Mouse (Mus musculus): ENCODE results near the gene Tmem50b. TPM values are rescaled to one million over a fixed set of nuclear protein-coding genes. Genes with fewer than 3 reads are reported as not detected.

Gene Tmem50b
- polyA plus RNA-seq, 1 experiment from 2014 or later, result 41.4 TPM

DNA sequence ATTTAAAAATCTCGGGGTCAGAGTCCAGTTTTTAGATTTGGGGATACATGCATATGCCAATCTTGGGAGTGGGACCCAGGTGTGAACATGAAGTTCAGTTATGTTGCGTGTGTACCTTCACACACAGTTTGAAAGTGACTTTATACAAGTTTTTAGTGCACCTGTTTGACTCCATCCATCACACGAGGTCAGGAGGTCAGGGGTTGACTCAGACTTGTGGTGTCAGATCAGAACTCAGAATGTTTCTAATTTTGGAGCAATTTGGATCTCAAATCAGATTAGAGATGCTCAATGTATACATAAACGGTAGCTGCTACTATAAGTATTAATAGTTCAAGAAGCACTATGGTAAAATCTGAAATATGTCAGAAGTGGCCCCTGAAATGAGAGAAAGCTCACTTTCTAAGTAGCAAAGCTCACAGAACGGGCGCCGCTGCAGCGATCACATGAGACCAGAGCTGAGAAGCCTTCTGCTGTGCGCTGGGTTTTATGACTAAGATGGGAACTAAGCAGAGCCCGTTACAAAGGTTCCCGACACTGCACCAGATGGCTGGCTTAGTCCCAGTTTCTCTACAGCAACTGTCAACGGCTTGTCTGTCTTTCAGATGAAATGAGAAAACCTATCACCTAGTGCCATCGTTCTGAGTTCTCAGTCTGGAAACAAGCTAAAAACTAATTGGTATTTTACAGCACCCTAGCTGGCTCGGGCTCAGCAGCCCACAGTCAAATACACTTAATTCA lies 18.4 kb downstream of the Tmem50b start:
- DNase-seq (ENCODE audit: low spot score), result no peak
- Histone ChIP-seq H3K27me3 (ENCODE audit: low read depth, poor library complexity, severe bottlenecking) (no peaks in the 10 kb centered on the region), H3K4me1 (no peaks in the 10 kb centered on the region), H3K4me3 (no peak overlapping the region), H3K27ac (replicated peaks) (no peak overlapping the region), H3K36me3 (peaks cover 43% of the 10 kb centered on the region), H3K9me3 (replicated peaks) (no peaks in the 10 kb centered on the region)
- 87% methylated on average over 14 of the region's 14 CpGs for WGBS

DNA sequence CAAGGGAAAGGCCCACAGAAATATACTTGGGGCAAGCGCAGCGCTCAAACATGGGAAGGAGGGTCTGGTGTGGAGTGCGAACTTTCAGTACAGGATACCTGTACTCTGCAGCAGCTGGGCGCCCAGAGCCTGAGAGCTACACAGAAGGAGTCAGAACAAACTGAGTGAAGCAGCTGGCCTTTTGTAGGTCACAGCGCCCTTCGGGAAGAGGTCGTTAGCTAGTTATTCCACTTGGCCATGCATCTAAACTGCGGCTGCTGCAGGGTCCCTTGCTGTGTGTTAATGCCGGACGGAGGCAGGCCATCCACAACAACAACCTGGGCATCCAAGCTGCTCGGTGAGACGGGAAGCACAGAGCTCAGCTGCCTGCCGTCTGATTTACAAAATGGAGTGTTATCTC lies 22.4 kb downstream of the Tmem50b start:
- Histone ChIP-seq H3K4me3 (no peak overlapping the region), H3K27ac (replicated peaks) (no peak overlapping the region), H3K4me1 (no peaks in the 10 kb centered on the region), H3K9me3 (replicated peaks) (no peaks in the 10 kb centered on the region), H3K36me3 (peaks cover 23% of the 10 kb centered on the region), H3K27me3 (ENCODE audit: low read depth, poor library complexity, severe bottlenecking) (no peaks in the 10 kb centered on the region)
- 79% methylated on average over 13 of the region's 13 CpGs for WGBS
- DNase-seq (ENCODE audit: low spot score), result no peak

DNA sequence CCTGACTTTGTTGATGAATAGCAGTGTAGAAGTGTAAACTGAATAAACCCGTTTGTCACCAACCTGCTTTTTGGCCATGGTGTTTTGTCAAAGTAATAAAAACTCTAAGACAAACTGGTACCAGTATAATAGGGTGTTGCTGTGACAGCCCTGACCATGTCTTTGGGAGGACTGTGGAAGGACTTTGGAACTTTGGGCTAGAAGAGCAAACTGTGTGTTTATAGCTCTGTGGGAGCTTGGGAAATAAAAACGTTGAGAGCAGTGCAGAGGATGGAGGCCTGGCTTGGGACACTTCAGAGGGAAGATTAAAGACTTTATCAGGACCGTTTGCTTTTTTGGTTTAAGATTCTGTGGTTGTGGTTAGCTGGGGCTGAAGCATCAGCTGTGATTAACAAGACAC lies 26.5 kb downstream of the Tmem50b start:
- no peak for DNase-seq (ENCODE audit: low spot score)
- Histone ChIP-seq H3K4me3 (no peak overlapping the region), H3K9me3 (replicated peaks) (no peaks in the 10 kb centered on the region), H3K36me3 (0 out of 2 replicates have a peak, but pooled peaks cover 3% of the 10 kb centered on the region), H3K27ac (replicated peaks) (no peak overlapping the region), H3K4me1 (no peaks in the 10 kb centered on the region), H3K27me3 (ENCODE audit: low read depth, poor library complexity, severe bottlenecking) (no peaks in the 10 kb centered on the region)
- 71% methylated on average over 3 of the region's 3 CpGs for WGBS

DNA sequence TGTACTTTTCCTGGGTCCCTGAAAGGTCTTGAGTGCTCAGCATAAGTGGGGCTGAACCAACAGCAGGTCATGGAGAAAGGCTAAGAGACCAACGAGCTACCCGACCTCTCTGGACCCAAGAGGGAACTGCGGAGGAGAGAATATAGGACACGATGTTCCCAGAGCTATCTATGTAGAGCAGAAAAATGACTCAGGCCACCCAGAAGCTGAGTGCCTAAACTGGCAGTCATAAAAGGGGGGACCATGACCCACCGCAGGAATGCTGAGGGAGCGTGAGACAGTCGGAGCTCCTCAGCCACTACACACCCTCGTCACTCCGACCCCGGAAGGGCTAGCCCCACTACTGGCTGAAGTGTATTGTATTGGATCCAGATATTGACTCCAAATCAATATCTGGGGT lies 28.6 kb downstream of the Tmem50b start:
- Histone ChIP-seq H3K27ac (replicated peaks) (no peak overlapping the region), H3K9me3 (replicated peaks) (no peaks in the 10 kb centered on the region), H3K4me3 (no peak overlapping the region), H3K36me3 (peaks cover 5% of the 10 kb centered on the region; the same call in 1 of the 2 replicates), H3K4me1 (no peaks in the 10 kb centered on the region), H3K27me3 (ENCODE audit: low read depth, poor library complexity, severe bottlenecking) (no peaks in the 10 kb centered on the region)
- WGBS, result 89% methylated on average over 10 of the region's 10 CpGs
- no peak for DNase-seq (ENCODE audit: low spot score)

DNA sequence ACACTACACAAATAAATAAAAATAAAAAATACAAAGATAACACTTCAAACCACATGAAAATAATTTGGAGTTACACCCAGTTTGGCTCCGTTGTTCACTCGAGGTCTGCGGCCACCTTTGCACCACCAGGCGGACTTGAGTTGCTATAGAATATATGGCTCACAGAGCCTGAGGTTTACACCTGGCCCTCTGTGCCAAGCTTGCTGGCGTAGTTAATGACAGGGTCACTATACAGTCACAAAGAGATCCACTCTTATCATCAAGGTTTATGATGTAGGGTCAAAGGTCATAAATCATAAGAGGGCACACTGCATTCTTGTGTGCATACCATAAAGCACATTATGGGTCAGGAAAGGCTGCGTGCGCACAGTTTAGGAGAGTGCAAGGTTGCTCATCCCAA lies 31.6 kb downstream of the Tmem50b start:
- Histone ChIP-seq H3K27ac (replicated peaks) (no peak overlapping the region), H3K36me3 (peaks cover 27% of the 10 kb centered on the region), H3K9me3 (replicated peaks) (no peaks in the 10 kb centered on the region), H3K4me3 (no peak overlapping the region), H3K4me1 (no peaks in the 10 kb centered on the region), H3K27me3 (ENCODE audit: low read depth, poor library complexity, severe bottlenecking) (no peaks in the 10 kb centered on the region)
- no peak for DNase-seq (ENCODE audit: low spot score)
- 95% methylated on average over 7 of the region's 7 CpGs for WGBS

DNA sequence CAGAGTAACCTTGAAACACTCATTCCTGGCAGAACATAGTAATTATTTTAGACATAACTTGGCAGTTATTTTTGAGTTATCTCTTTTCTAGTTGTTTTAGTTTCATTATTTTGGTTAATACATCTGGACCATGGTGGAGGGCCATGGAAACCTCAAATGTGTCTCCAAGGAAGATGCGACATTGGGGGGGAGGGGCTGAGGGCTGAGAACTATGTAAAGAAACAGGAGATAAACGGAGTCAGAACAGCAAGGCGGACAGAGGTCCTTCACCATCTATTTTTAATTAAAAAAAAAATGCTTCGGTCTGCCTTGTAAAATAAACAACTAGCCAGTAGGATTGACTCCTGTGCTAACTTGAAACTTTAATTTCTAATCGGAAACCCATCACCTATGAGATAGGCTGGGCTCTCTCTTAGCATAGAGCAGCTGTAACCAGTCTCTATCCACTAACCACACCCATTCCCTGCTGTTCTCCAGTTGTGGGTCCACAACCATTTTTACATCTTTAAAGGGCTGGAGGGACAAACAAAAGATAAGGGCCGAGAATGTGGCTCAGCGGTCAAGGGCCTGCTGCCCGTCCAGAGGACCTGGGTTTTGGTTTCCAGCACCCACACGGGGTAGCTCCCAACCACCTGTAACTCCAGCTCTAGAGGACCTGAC lies 32.2 kb downstream of the Tmem50b start:
- no peak for DNase-seq (ENCODE audit: low spot score)
- no peak overlapping the region for H3K27ac ChIP-seq (replicated peaks)
- H3K4me1 ChIP-seq, result no peaks in the 10 kb centered on the region
- H3K4me3 ChIP-seq, result no peak overlapping the region
- H3K36me3 ChIP-seq, result peaks cover 29% of the 10 kb centered on the region
- no peaks in the 10 kb centered on the region for H3K9me3 ChIP-seq (replicated peaks)
- no peaks in the 10 kb centered on the region for H3K27me3 ChIP-seq (ENCODE audit: low read depth, poor library complexity, severe bottlenecking)
- 75% methylated on average over 9 of the region's 9 CpGs for WGBS

DNA sequence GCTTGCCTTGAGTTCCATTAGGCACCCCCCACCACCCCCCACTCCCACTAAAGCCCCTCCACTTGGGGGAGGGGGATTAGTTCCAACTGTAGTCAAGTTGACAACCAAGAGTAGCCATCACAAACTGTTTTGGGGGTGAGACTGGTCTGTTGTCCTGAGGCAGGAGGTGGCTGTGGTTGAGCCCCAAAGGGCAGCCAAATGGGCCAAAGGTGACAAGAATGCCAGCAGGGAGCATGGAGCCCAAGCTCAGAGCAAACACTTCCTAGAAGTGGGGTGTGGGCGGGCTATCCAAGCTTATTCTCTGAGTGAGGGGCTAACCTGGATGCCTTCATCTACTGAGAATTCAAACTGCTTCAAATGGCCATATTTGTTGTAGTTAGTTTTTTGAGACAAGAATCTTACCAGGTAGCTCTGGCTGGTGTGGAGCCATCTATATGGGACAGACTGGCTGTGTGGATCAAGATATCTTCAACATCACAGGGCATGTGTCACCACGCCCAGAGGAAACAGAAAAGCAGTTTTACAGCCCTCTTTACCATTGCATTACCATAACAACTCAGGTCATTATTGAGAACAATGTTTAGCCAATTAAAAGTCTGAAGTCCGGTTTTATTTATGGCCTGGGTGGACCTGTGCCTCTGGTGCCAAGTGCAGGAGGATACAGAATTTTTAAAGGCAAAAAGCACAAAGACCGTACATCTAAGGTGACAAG lies 32.9 kb downstream of the Tmem50b start:
- Histone ChIP-seq H3K4me1 (no peaks in the 10 kb centered on the region), H3K36me3 (peaks cover 34% of the 10 kb centered on the region), H3K27me3 (ENCODE audit: low read depth, poor library complexity, severe bottlenecking) (no peaks in the 10 kb centered on the region), H3K9me3 (replicated peaks) (no peaks in the 10 kb centered on the region), H3K4me3 (no peak overlapping the region), H3K27ac (replicated peaks) (no peak overlapping the region)
- DNase-seq (ENCODE audit: low spot score), result no peak
- WGBS, result 85% methylated on average over 4 of the region's 4 CpGs

DNA sequence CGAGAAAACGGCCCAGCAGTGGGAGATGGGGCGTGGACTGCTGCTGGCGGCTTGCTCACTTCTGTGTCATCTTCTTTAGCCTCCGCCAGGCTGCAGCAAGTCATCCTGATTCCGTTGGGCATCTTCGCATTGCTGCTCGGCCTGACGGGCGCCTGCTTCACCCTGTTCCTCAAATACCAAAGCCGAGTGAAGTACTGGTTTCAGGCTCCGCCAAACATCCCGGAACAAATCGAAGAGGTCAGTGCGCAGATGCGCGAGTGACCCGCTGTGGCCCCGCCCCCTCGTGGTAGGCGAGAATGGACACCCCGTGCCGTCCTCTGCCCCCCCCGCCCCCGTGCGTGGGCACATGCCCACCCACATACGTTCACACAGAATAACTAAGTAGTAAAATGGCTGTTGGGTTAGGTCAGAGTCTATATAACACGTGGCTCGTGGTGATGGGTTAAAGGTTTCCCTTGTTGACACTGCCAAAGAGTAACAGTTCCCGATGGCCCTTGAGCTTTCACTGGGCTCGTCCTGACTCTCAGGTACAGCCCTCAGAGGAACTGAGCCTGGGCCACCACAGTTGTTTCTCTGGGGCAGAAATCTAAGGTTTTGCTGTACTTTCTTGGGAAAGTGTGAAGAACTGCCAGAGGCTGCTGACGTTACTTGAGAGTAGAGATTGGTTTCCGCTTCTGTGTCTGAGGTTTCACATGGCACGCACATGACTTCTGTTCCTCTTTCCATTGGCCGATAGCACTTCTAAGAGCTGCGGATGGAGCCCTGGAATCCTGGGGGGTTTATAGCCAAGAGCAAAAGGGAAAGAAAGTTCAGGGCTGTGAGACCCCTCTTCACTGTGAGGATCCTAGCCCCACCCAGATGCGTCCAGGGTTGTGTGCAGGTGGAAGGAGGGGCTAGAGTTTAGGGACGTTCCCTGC lies 35.8 kb downstream of the Tmem50b start:
- DNase-seq (ENCODE audit: low spot score), result no peak
- peak overlapping the region; percentile 32 for H3K4me3 ChIP-seq
- no peak overlapping the region for H3K27ac ChIP-seq (replicated peaks)
- H3K27me3 ChIP-seq (ENCODE audit: low read depth, poor library complexity, severe bottlenecking), result no peaks in the 10 kb centered on the region
- no peaks in the 10 kb centered on the region for H3K9me3 ChIP-seq (replicated peaks)
- H3K36me3 ChIP-seq, result peaks cover 52% of the 10 kb centered on the region
- no peaks in the 10 kb centered on the region for H3K4me1 ChIP-seq
- 64% methylated on average over 38 of the region's 38 CpGs for WGBS

DNA sequence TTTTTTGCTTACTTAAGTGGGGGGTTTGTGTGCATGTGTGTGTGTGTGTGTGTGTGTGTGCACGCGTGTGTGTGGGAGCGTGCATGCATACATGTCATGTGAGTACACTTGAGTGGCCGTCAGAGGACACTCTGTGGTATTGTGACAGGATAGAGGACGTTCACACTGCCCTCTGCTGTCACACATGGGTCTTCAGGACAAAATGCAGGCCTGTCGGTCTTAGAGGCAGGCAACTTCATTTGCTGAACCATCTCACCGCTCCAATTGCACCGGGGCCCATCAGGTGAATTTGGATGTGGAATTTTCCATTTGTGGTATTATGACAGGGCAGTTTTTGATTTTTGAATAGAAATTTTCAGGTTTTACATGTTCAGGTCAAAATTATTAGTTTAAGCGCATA lies 36.5 kb downstream of the Tmem50b start:
- Histone ChIP-seq H3K36me3 (peaks cover 56% of the 10 kb centered on the region), H3K27me3 (ENCODE audit: low read depth, poor library complexity, severe bottlenecking) (no peaks in the 10 kb centered on the region), H3K27ac (replicated peaks) (no peak overlapping the region), H3K4me3 (no peak overlapping the region), H3K4me1 (no peaks in the 10 kb centered on the region), H3K9me3 (replicated peaks) (no peaks in the 10 kb centered on the region)
- DNase-seq (ENCODE audit: low spot score), result peak; percentile 37
- WGBS, result 61% methylated on average over 9 of the region's 9 CpGs

DNA sequence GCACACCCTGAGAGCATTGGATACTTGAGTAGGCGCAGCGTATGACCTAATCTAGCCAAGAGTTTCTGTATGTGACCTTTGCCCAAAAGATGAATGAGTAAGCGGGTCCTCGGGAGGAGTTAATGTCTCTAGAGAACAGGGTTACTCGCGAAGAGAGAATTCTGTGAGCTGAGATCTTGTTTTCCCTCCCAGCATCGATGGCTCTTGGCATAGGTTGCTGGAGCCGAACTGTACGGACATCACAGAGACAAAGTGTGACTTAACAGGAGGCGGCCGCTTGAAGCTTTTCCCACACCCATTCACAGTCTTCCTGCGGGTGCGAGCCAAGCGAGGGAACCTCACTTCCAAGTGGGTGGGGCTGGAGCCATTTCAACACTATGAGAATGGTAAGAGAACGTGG lies 39.9 kb downstream of the Tmem50b start:
- Histone ChIP-seq H3K4me1 (peaks cover 11% of the 10 kb centered on the region), H3K4me3 (no peak overlapping the region), H3K27ac (replicated peaks) (no peak overlapping the region), H3K27me3 (ENCODE audit: low read depth, poor library complexity, severe bottlenecking) (no peaks in the 10 kb centered on the region), H3K36me3 (peaks cover 56% of the 10 kb centered on the region), H3K9me3 (replicated peaks) (no peaks in the 10 kb centered on the region)
- 92% methylated on average over 15 of the region's 15 CpGs for WGBS
- DNase-seq (ENCODE audit: low spot score), result no peak

DNA sequence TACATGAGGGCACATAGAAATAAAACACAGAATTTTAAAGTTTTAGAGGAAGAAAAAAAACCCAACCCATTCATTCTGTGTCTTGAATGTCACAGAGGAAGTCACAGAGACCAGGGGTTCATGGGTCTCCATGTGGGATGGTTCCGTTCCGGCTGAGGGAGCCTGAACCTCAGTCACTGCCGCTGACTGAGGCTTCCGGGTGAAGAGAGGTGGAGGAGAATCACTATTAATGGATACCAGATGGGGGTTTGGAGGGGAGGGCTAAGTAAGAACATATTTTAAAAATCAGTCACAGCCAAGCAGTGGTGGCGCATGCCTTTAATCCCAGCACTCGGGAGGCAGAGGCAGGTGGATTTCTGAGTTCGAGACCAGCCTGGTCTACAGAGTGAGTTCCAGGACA lies 40.4 kb downstream of the Tmem50b start:
- Histone ChIP-seq H3K4me1 (peaks cover 11% of the 10 kb centered on the region), H3K27ac (replicated peaks) (no peak overlapping the region), H3K9me3 (replicated peaks) (no peaks in the 10 kb centered on the region), H3K27me3 (ENCODE audit: low read depth, poor library complexity, severe bottlenecking) (no peaks in the 10 kb centered on the region), H3K4me3 (no peak overlapping the region), H3K36me3 (peaks cover 51% of the 10 kb centered on the region)
- no peak for DNase-seq (ENCODE audit: low spot score)
- 83% methylated on average over 7 of the region's 7 CpGs for WGBS

DNA sequence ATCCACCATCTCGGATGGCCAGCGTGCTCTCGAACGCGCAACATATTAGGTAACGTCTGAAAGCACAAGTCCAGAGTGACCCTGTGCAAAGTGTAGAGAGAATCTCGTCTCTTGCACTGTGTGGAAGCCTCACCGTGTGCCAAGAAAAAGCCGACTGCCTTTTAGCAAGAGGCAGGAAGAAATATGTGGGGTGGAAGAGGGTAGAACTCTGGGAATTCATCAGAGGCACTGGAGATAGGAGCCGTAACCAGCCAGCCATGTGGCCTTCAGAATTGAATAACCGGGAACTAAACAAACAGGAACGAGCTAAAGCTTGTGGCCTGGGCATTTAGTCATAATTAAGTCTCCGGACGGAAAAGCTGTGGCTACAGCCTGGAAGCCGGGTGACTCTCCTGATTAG lies 40.9 kb downstream of the Tmem50b start:
- Histone ChIP-seq H3K36me3 (peaks cover 45% of the 10 kb centered on the region), H3K9me3 (replicated peaks) (no peaks in the 10 kb centered on the region), H3K4me3 (no peak overlapping the region), H3K4me1 (peaks cover 17% of the 10 kb centered on the region), H3K27me3 (ENCODE audit: low read depth, poor library complexity, severe bottlenecking) (no peaks in the 10 kb centered on the region), H3K27ac (replicated peaks) (no peak overlapping the region)
- WGBS, result 88% methylated on average over 15 of the region's 15 CpGs
- DNase-seq (ENCODE audit: low spot score), result no peak
